Mouse (Mus musculus) c-Kit-negative CD71-positive TER-119-positive erythroid progenitor cells, embryonic 14.5 days (primary cell): ENCODE results near the gene B3galt1.

Source experiments
- DNase-seq: peaks from one replicate; pipeline ENCODE4 v3.0.0-alpha.2; 2013; ENCODE audit warnings: low read depth, low spot score

B3galt1 gene

DNA sequence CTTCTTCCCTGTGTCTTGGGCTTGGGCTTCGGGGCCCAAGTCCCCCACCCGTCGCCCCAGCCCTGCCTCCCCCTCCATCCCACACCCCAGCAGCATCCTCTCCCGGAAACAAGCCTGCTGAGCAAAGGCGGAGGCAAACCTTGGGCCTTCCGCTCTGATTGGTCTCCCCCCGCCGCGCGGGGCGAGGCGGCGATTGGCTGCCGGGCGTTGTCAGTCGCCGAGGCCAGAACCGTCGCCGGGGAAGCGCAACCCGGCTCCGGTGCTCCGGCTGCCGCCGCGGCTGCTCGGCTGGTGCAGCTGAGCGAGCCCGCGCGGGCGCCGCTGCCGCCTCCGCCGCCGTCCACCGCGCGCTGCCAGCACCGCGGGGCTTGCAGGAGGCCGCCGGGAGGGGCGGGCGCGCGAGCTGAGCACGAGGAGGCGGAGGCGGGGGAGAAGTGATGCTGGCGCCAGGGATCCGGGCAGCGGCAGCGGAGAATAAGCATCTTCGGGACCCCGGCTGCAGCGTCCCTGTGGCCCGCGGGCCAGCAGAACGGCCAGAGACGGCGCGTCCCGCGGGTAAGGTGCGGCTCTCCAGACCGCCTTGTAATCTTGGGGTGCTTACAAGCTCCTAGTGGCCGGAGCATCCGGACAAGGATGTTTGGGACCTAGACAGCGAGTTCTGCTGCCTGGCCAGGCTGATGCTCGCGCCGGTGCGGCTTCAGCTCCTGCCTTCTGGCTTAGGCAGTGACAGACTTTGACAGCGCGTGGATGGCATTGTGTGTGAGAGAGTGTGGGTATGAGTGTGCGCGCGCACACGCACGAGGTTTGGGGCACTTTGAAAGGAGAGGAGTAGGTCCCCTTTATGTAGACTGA lies at the start of gene B3galt1:
Gene B3galt1, plus strand, starts transcription at position 392 of the 852 bp plus-strand sequence.
- no peak for DNase-seq

DNA sequence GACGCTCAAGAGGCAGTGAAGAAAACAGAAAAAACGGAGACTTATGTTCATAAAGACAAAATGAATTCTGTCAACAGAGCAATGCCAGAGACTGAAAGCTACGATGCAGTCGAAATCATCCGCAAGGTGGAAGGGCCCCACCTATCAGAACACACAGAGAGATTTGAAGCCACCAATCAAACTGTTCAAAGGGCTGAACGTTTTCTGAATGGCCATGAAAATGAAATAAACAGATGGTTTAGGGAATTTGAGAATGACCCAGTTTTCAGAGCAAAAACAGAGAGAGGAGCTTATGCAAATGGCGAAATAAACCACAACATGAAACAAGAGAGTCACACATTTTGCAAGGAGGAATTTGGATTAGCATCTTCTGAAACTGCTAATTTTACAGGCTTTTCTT lies 49.3 kb upstream of the B3galt1 start:
- DNase-seq: no peak

GRCm38 (mm10) chr2:67535347-67535746 lies 30.3 kb upstream of the B3galt1 start:
- no peak for DNase-seq

DNA sequence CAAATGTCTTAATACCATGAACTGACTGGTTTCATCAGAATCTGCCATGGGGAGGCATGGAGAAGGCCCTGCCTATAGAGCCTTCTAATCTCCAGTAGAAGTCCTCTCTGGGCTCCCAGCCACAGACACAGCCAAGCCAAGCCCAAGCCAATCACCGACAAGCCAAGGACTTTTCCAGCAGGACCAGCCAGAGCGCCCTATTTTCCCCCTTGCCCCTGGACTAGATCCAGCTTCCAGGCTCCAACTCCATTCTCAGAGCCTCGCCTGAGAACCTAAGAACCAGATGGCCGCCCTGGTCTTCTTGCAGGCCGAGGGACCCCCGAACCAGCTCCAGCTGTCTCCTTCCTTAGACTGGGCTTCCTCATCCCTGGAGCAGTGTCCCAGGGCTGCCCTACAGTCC lies 26.2 kb upstream of the B3galt1 start:
- no peak for DNase-seq

DNA sequence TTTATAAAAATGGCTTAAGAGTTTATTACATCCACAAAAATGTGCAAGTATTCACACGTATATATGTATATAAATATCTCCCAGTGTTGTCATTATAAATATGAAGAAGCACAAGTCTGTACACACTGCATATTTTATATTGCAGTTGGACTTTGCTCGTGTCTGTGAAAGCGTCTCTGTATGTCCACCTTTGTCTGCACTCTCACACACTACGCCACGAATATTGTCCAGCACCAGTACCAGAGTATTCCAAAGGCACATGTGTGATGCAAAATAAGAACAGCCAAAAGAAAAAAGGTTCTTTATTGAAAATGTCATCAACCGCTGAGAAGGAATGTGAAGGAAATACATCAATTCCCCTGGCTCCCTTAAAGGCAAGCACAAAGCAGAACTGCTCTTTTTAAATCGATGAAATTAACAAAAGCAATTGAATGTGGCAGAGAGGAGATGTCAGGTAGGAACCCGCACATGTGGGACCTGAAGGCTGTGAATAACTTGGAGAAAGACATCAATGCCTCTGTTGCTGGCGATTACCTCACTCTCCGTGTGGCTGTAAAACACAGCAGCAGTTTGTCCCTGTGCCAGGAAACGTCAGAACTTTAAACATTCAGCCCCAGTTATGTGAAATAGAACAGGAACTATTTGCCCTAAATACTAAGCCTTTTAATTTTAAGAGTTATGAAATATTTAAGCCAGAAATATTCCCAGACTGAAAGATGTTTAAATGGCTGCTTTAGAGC lies 23.5 kb upstream of the B3galt1 start:
- no peak for DNase-seq

DNA sequence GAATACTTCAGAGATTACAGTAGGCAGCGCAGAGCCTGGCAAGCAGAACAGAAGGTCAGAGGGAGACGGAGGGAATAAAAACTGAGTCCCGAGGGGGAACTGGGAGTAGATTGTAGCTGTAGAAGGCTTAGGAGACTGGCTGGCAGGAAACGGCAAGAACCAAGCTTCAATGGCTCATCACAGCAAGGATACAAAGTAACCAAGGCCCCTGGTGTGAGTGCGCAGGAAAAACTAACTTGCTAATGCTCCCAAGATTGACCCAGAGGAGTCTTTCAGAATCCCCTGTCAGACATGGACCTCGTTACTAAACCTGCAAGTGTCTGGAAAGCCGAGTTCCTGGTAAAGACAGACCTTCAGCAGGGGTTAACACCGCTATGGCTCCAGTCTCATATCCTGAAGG lies 21.2 kb upstream of the B3galt1 start:
- DNase-seq: no peak

- DNase-seq: no peak
Measured at GRCm38 (mm10) chr2:67564851-67565479, 706 bp upstream of the B3galt1 start.

GRCm38 (mm10) chr2:67566566-67566965 lies 895 bp downstream of the B3galt1 start:
- no peak for DNase-seq

DNA sequence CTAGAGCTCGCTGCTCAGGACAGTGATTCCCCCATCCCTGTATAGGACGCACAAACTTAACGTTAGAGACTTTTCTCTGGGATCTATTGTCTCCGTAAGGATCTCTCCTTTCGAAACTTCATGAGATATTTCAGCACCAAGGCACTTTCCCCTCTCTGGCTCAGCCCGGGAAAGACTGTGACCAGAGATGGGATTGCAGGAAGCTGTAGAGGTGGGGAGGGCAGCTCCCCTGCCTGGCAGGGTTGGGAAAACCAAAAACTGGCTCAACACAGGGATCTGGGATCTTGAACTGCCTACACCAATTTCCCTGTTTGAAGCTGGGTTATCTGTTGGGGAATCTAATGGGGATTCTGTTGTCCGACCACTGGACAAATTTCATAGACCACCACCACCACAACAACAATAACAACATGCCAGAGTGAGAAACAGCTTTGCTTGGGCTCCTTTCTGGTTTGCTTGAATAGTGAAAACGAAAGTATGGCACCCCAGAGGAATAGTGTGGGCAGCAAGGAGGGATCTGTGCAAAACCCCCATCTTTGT lies 1.5 kb downstream of the B3galt1 start:
- no peak for DNase-seq

DNA sequence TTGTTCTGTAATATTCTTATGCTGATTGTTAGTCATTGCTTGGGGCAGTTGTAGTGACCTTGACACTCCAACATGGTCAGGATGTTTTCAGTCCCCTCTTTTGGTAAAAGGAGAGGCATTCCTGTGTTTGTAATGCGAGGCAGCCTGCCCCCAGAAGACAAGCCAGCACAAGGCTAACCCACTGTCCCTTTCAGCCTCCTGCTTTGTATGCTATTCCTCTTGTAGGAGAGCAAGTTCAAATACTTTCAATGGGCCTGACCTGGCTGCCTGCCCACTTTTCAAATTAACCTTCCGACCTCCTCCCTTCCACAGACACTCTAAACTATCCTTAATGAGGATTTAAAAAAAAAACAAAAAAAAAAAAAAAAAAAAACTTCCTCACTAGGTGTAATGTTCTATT lies 11.0 kb downstream of the B3galt1 start:
- DNase-seq: no peak

DNA sequence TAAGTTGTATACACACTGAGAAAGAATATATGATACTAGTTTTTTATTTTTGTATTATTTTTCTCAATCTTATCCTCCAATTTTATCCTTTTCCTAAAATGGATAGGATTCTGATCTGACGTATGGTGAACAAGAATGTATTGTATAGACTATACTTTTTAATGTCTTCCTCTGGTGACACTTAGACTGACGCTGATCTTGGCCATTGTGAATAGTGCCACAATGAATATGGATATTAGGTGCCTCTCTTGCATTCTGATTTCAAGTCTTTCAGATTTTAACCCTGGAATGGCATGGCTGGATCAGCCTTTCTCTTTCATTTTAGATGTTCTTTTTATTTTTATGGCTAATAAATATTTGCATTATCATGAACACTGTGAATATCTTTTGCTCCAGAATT lies 17.4 kb downstream of the B3galt1 start:
- no peak for DNase-seq

DNA sequence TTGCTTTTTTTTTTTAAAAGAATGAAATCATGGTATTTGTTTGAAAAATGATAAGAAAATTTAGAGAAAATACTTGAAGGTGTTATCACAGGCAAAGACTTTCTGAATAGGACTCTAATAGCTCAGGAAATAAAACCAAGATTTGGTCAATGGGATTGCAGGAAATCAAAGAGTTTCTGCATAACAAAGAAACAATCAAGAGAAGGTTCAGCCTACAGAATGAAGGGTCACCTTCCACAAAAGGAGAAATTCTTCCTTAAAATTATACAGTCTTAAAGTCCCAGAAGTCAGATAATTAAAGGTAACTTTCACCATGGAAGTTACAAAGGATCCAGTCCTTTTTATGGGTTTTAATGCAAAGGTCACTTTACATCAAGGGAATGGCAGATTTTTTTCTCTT lies 24.7 kb downstream of the B3galt1 start:
- no peak for DNase-seq

GRCm38 (mm10) chr2:67591831-67592629 lies 26.4 kb downstream of the B3galt1 start:
- DNase-seq: no peak

DNA sequence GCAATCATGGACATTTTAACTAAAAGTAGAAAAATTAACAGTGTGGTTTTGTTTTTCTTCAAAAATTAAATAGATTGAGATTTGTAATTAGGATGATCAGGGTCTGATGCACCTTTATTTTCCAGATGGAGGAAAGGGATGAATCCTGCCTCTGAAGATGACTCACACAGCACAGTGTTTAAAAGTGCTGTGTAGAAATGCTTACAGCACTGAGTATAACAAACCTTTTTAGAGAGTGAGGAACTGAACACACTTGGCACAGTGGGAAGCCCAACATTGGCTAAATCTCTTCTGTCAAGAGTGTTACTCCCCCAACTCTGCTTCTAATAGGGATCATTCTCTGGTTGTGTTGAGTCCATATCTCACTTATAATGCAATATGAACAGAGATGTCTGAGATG lies 57.2 kb downstream of the B3galt1 start:
- DNase-seq: no peak

- no peak for DNase-seq
Measured at GRCm38 (mm10) chr2:67627667-67628066, 62.0 kb downstream of the B3galt1 start.

DNA sequence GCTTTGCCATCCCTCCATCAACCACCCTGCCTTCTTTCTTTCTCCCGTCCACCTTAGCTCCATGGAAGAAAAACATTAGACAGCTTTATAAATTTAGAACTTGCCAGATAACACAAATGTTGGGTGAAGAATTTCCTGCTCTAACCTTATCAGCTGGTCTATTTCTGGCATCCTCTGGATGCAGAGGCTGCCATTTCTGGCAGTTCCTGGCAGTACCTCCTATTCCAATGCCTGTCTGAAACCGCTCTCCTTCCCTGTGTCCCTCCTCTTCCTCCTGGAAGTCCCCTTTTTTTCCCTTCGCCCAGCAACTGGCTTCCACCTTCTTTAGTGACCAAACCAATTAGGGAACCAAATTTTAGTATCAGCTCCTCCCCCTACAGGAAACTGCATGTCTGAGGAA lies 62.6 kb downstream of the B3galt1 start:
- no peak for DNase-seq

GRCm38 (mm10) chr2:67654847-67655246 lies 89.2 kb downstream of the B3galt1 start:
- DNase-seq: no peak

DNA sequence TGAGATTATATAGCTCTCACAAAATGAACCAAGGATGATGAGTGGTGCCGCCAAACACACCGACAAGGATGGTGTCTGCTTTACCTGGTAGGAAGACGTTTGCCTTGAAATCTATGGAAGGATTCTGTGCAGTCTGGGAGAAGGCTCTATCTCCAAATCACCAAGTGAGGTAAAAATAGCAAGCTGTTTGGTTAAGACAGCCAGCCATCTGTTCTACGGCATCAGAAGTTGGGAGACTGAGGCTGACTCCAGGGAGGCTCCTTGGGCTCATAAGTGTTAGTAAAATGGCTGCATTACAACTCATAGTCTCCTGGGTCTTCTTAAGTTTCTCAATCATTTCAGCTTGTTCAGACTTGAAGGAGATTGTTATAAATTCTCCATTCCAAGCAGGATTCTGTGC lies 91.7 kb downstream of the B3galt1 start:
- no peak for DNase-seq

DNA sequence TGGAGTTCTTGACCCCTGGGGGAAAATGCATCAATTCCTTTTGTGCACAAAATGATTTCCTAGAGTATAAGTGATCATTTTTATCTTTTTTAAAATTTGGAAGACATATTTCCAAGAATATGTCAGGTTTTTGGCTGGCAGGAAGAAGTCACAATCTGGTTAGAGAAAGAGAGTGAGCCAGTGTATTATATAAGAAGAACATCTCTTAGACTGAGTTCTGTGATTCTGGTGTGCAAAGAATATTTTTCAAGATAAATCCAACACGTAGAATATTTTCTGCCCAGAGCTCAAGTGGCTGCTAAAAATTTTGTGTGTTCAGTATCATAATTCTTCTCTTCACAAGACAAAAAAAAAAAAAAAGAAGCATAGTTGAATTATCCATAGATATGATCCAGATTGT lies 92.4 kb downstream of the B3galt1 start:
- DNase-seq: no peak

- no peak for DNase-seq
Measured at GRCm38 (mm10) chr2:67671721-67672120, 106.0 kb downstream of the B3galt1 start.

DNA sequence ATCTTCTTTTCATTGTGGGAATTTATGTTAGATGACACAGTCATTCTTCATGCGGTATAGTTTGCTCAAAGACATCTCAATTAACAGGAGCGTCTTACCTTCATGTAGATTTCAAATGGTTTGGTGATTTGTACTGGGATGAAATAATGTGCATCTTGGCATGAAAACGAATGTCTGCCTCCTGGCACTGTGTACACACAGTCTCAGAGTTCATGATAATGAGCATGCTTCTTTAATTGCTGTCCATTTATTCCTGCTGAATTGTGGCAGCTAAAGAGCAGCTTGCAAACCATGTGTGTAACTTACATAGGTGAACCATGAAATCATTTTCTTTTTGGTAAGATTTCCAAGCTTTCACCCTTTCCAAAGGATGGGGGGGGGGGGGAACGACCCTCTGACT lies 112.0 kb downstream of the B3galt1 start:
- DNase-seq: no peak
